Mouse (Mus musculus): ENCODE measurements around the gene Zfp775. TPM values are rescaled to one million over a fixed set of nuclear protein-coding genes. Genes with fewer than 3 reads are reported as not detected.

Gene Zfp775
- polyA plus RNA-seq, 2 experiments: 1.0 to 1.7 TPM

DNA sequence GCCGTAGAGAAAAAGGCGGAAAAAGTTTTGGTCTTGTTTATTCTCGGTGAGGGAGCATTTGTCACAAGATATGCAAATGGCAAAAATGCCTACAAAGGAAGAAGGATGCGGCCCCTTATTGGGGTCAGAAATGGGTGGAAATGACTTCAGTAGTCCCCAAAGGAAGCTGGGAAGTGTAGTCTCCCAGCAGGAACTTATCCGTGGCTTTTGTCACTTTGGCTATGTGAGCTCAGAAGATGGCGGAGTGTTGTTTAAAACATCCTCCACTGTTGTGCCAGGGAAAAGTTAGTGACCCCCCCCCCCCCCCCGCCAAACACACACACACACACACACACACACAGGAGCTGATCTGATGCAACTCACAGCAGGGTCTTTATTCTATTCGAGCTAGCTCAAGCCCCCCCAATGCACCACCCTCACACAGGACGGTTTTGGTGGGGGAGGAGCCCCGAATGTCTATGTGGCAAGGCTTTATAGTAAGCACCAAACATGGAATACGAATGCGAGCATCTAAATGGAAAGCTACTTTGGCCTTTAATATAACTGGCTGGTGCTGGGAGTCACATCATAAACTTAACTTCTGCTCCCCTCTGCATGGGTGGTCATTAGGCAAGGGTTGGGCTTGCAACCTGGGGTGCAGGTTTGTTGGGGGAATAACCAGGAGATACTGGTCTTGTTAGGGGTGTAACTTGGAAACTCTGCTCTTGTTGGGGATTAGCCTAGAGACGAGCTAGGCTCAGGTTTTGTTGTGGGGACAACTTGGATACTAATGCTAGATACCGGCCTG, 46.6 kb upstream of the Zfp775 start:
- no peak for TF ChIP-seq EP300 (IDR thresholded peaks at IDR 0.05; ENCODE audit: low read depth)
- TF ChIP-seq CTCF (IDR thresholded peaks at IDR 0.05; ENCODE audit: low read depth): no peak
- Histone ChIP-seq H3K9me3 (ENCODE audit: control insufficient read depth, low read length) (no peaks in the 10 kb centered on the region), H3K36me3 (replicated peaks; ENCODE audit: control insufficient read depth, insufficient read depth, low read depth) (no peaks in the 10 kb centered on the region), H3K4me3 (ENCODE audit: insufficient read depth in 1 of 2, low read depth in 2 of 2, low read length in 2 of 2) (peak overlapping the region; percentile 52 to 56), H3K4me1 (replicated peaks; ENCODE audit: control insufficient read depth in 2 of 2, insufficient read depth in 2 of 2, low read length in 1 of 2) (peaks cover 0 to 10% of the 10 kb centered on the region in 2 experiments; a peak in 3 of 4 replicates), H3K4me2 (ENCODE audit: low read depth) (peak overlapping the region; percentile 74), H3K9ac (replicated peaks) (peak overlapping the region; percentile 47), H3K27me3 (ENCODE audit: control insufficient read depth, insufficient read depth, low read length) (no peaks in the 10 kb centered on the region), H3K27ac (peak overlapping the region; percentile 56)
- WGBS (ENCODE audit: insufficient replicate concordance): 31% methylated on average over 13 of the region's 14 CpGs
- ATAC-seq (ENCODE audit: insufficient read depth): peak; percentile 56; the same call in 1 of the 2 replicates
- DNase-seq (ENCODE audit: low read depth in 3 of 3, low spot score in 3 of 3): peak in 2 of 3 experiments; percentile 17 to 24

GRCm38 (mm10) chr6:48555956-48556355, 45.9 kb upstream of the Zfp775 start:
- Histone ChIP-seq H3K4me3 (ENCODE audit: insufficient read depth in 1 of 2, low read depth in 2 of 2, low read length in 2 of 2) (no peak overlapping the region), H3K4me1 (replicated peaks; ENCODE audit: control insufficient read depth in 2 of 2, insufficient read depth in 2 of 2, low read length in 1 of 2) (peaks cover 0 to 10% of the 10 kb centered on the region in 2 experiments; a peak in 3 of 4 replicates), H3K36me3 (replicated peaks; ENCODE audit: control insufficient read depth, insufficient read depth, low read depth) (no peaks in the 10 kb centered on the region), H3K9ac (replicated peaks) (no peak overlapping the region), H3K9me3 (ENCODE audit: control insufficient read depth, low read length) (no peaks in the 10 kb centered on the region), H3K4me2 (ENCODE audit: low read depth) (no peak overlapping the region), H3K27me3 (ENCODE audit: control insufficient read depth, insufficient read depth, low read length) (no peaks in the 10 kb centered on the region), H3K27ac (no peak overlapping the region)
- TF ChIP-seq EP300 (IDR thresholded peaks at IDR 0.05; ENCODE audit: low read depth): no peak
- TF ChIP-seq CTCF (IDR thresholded peaks at IDR 0.05; ENCODE audit: low read depth): no peak
- no peak for DNase-seq (ENCODE audit: low read depth in 3 of 3, low spot score in 3 of 3)
- 64% methylated on average over 3 of the region's 3 CpGs for WGBS (ENCODE audit: insufficient replicate concordance)
- ATAC-seq (ENCODE audit: insufficient read depth): no peak

DNA sequence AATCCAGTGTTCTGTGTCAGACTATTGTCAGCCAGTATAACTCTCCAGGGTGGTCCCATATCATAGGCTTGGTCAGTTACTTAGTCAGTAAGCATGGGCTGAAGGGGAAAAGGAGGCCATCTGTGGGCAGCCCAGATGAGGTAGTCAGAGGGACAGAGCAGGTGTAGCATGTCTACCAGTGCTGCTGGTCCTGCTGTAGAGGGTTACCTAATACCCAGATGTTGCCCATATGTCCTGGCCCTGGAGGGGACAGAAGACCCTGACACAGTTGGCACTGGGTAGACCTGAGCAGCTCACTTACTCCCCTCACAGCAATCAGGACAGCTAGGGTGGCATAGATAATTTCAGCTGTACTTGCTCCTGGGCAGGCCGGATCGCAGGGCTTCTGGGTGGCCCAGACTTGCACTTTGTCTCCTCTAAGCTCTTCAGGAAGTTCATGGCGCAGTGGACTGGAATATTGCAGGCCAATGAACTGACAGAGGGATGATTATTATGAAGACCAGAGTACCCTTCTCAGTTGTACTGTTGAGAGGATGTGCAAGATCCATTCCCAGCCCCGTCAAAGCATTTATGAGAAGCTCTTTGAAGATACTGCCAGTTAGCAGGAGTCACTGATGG, 36.1 kb upstream of the Zfp775 start:
- DNase-seq (ENCODE audit: low read depth in 3 of 3, low spot score in 3 of 3) (no peak), ATAC-seq (ENCODE audit: insufficient read depth) (no peak)
- Histone ChIP-seq H3K9me3 (ENCODE audit: control insufficient read depth, low read length) (no peaks in the 10 kb centered on the region), H3K27me3 (ENCODE audit: control insufficient read depth, insufficient read depth, low read length) (no peaks in the 10 kb centered on the region), H3K4me2 (ENCODE audit: low read depth) (no peak overlapping the region), H3K27ac (no peak overlapping the region), H3K36me3 (replicated peaks; ENCODE audit: control insufficient read depth, insufficient read depth, low read depth) (no peaks in the 10 kb centered on the region), H3K9ac (replicated peaks) (no peak overlapping the region), H3K4me1 (replicated peaks; ENCODE audit: control insufficient read depth in 2 of 2, insufficient read depth in 2 of 2, low read length in 1 of 2) (no peaks in the 10 kb centered on the region), H3K4me3 (ENCODE audit: insufficient read depth in 1 of 2, low read depth in 2 of 2, low read length in 2 of 2) (no peak overlapping the region)
- WGBS (ENCODE audit: insufficient replicate concordance): 72% methylated on average over 4 of the region's 4 CpGs
- no peak for TF ChIP-seq EP300 (IDR thresholded peaks at IDR 0.05; ENCODE audit: low read depth)
- TF ChIP-seq CTCF (IDR thresholded peaks at IDR 0.05; ENCODE audit: low read depth): no peak

- H3K4me3 ChIP-seq (ENCODE audit: insufficient read depth in 1 of 2, low read depth in 2 of 2, low read length in 2 of 2): no peak overlapping the region
- ATAC-seq (ENCODE audit: insufficient read depth) (no peak), DNase-seq (ENCODE audit: low read depth in 3 of 3, low spot score in 3 of 3) (no peak)
- no peak overlapping the region for H3K4me2 ChIP-seq (ENCODE audit: low read depth)
- no peak overlapping the region for H3K9ac ChIP-seq (replicated peaks)
- TF ChIP-seq EP300 (IDR thresholded peaks at IDR 0.05; ENCODE audit: low read depth) (no peak), CTCF (IDR thresholded peaks at IDR 0.05; ENCODE audit: low read depth) (no peak)
- no peaks in the 10 kb centered on the region for H3K4me1 ChIP-seq (replicated peaks; ENCODE audit: control insufficient read depth in 2 of 2, insufficient read depth in 2 of 2, low read length in 1 of 2)
- H3K36me3 ChIP-seq (replicated peaks; ENCODE audit: control insufficient read depth, insufficient read depth, low read depth): no peaks in the 10 kb centered on the region
- 70% methylated on average over 5 of the region's 5 CpGs for WGBS (ENCODE audit: insufficient replicate concordance)
- H3K27ac ChIP-seq: no peak overlapping the region
- no peaks in the 10 kb centered on the region for H3K27me3 ChIP-seq (ENCODE audit: control insufficient read depth, insufficient read depth, low read length)
- no peaks in the 10 kb centered on the region for H3K9me3 ChIP-seq (ENCODE audit: control insufficient read depth, low read length)
Measured at GRCm38 (mm10) chr6:48566312-48566711, 35.6 kb upstream of the Zfp775 start.
